Mouse (Mus musculus): Measurements from ENCODE around the gene Ciita.

DNA sequence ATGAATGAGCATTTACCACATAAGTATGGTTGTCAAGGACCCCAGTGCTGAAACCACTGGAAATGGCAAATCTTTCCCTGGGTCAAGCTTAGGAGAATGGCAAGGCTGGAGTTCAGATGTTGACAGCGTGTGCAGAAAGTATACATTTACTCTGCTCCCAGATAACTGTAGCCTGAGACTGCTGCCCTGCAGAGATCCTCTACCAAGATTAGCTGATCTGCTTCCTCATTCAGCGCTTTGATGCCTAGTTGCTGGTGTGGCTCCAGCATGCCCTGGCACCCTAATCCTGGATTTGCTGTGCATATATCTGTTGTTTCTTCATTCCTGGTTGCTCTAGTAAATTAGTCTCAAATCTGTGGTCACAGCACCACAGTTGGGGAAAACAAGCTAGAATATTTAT, 74.0 kb downstream of the Ciita start:
- no peak for TF ChIP-seq POLR2A (IDR thresholded peaks at IDR 0.05; ENCODE audit: low read depth, low read length)
- no peak for TF ChIP-seq CTCF (IDR thresholded peaks at IDR 0.05; ENCODE audit: extremely low read depth, insufficient read depth, insufficient read length, insufficient replicate concordance)
